Mouse (Mus musculus) gastrocnemius, postnatal 36 days (tissue): ENCODE data around the gene Metap1. TPM values are rescaled to one million over a fixed set of nuclear protein-coding genes. Genes with fewer than 3 reads are reported as not detected.

Experiments used
- DNase-seq, 2 experiments: peaks; one replicate each; pipeline ENCODE4 v3.0.0; 2022
- intact Hi-C: fragments of 180-260 bp; cut with DNase I; formaldehyde crosslinking; loops from one replicate; pipeline ENCODE4 v1.15.1; 2025
- total RNA-seq, 2 experiments: library from RNA; stranded (reverse); gene quantifications; 2 replicates each; pipeline ENCODE4 v1.2.3; 2021

Metap1 gene
- total RNA-seq, 2 experiments from 2014 or later, result 43.6 to 44.5 TPM

GRCm38 (mm10) chr3:138461832-138462231 lies 27.5 kb downstream of the Metap1 start:
- no peak for DNase-seq
- intact Hi-C loops, result loop anchor here (10.0 kb wide), 1 partner anchor 443 kb away; no protein-coding TSS in a partner anchor

- intact Hi-C loops, result loop anchor here (10.0 kb wide), 1 partner anchor 445 kb away; no protein-coding TSS in a partner anchor
- no peak for DNase-seq
These were observed 29.1 kb downstream of the Metap1 start for GRCm38 (mm10) chr3:138460260-138460659.

GRCm38 (mm10) chr3:138458441-138458840 lies 30.9 kb downstream of the Metap1 start:
- intact Hi-C loops, result no loop called here
- DNase-seq, result no peak

- intact Hi-C loops, result no loop called here
- no peak for DNase-seq
These were observed 34.4 kb downstream of the Metap1 start for GRCm38 (mm10) chr3:138454711-138455435.

GRCm38 (mm10) chr3:138454234-138454633 lies 35.1 kb downstream of the Metap1 start:
- DNase-seq, result no peak
- intact Hi-C loops, result no loop called here

DNA sequence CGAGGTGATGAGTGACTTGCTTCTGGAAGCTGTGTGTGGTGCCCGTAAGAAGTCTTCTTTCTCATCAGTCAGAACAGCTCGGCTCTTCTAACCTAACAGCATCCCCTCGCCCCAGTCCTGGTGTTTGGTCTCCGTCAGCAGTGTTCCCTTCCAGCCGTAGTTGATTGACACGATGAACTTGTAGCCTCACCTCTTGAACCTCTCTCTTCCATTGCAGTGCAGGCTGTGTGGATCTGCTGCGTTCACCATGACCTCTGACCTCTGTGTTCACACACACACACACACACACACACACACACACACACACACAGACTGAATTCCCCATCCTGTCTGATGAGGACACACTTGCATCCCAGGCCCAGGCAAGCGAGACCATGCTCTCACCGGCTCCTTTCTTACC lies 37.1 kb downstream of the Metap1 start:
- DNase-seq, result no peak
- intact Hi-C loops, result no loop called here

GRCm38 (mm10) chr3:138448077-138448860 lies 41.0 kb downstream of the Metap1 start:
- DNase-seq, result no peak
- intact Hi-C loops, result no loop called here

DNA sequence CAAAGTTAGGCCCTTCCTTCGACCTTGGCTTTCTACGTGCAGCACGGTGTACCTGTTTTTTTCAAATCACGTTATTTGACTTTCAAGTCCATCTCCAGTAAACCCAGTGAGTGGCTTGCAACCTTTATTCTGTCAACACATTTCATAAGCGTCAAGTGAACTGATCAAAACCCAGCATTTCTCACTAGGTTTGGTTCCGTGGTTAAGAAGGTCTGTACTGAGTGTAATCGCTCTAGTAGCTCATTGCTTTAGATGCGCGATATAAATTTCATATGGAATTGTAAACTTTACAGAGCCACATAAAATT lies 45.9 kb downstream of the Metap1 start:
- DNase-seq, result no peak
- intact Hi-C loops, result loop anchor here (5.0 kb wide), 2 partner anchors 44 to 576 kb away; partner anchors contain the start of genes Dnajb14 and Metap1

DNA sequence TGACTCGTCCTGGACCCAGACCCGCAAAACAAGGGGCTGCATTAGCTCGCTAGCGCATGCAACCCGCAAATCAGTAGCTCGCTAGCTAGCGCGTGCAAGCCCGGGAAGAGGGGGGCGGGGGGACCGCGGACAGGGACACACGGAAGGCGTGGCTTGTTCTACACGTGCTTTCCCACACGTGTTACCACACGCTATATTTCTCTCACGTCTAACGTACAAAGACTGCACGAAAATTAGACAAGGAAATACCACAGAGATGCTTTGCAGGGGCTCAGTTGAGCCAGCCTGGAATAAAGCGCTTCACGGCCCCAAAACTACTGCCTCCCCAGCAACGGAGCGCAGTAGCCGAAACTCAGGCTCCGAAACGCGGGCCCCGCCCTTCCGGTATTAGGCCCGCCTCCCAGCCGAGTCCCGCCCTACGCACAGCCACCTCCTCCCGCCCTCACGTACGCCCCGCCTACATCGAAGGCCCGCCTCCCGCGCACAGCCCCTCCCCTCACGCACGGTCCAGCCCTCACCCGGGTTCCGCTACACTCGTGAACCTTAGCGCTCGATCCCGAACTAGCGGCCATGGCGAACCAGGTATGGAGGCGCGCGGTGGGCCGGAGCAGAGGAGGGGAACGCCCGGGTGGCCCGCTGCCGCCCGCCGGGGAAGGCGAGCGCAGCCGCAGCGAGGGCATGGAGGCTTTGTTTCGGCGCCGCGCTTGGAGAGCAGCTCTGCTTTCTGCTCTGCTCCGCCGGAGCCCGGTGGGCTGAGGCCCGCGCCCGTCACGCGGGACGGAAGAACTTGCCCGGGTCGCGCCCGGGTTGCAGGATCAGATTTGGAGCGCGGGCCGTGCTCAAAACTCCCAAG lies 46.5 kb downstream of the Metap1 start, which contains the start of gene Adh5:
TSS of gene Adh5 (plus strand) at position 482 of the 853 bp plus-strand sequence.
- DNase-seq, result peak; percentile 87 to 88
- intact Hi-C loops, result loop anchor here (5.0 kb wide), 2 partner anchors 44 to 576 kb away; partner anchors contain the start of genes Dnajb14 and Metap1

DNA sequence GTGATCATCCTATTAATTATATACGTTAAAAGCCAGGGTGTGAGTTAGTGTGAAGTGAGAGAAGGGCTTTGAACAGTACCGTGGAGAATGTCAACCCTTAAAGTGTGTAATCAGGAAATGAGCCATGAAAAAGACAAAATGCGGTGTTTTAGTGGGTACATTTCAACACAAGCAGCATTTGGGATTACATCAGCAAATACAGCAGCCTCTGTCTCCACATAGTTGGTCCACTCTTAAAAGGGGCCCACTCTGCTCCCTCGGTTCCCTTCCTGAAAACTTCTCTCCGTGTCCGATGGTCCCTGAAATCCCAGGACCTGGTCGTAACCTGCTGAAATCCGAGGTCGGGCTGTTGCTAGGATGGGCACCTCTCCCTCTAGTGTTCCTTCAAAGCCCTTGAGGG lies 47.1 kb downstream of the Metap1 start:
- no peak for DNase-seq
- intact Hi-C loops, result loop anchor here (5.0 kb wide), 2 partner anchors 45 to 575 kb away; partner anchors contain the start of genes Dnajb14 and Metap1

DNA sequence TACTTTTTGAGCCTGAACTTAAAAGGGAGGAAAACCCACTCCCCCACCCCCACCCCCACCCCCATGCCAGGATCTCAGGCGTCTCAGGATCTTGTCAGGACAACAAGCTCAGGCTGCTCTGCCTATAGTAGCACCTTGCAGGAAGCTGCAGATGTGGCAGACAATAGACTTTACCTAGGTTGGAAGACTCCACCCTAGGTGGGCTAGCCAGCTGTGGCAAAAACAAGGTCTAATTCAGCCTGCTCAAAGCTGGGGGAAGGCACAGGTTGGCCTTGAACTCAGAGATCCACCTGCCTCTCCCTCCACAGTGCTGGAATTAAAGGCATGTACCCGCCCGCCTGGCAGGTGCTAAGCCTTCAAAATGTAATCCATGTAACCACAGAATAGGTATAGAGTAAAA lies 50.6 kb downstream of the Metap1 start:
- DNase-seq, result no peak
- intact Hi-C loops, result no loop called here

DNA sequence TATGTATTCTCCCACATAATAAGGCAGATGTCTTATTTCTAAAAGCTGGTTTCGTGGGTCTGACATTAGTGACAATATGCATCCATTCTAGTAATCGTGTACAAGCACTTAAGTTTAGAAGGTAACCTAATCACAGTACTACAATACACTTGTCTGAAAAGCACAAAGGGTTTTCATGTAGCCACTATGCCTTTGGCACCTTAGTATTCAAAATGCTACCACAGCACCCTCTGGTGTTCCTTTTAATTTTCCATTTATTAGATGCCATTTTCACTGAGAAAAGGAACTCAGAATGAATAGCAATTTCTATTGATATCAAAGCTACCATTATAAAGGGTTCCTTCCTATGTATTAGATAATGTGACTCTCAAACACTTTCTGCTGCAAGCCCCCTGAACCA lies 57.5 kb downstream of the Metap1 start:
- DNase-seq, result no peak
- intact Hi-C loops, result loop anchor here (5.0 kb wide), 1 partner anchor 235 kb away; no protein-coding TSS in a partner anchor

GRCm38 (mm10) chr3:138430360-138430976 lies 58.8 kb downstream of the Metap1 start:
- DNase-seq, result no peak
- intact Hi-C loops, result loop anchor here (5.0 kb wide), 1 partner anchor 233 kb away; no protein-coding TSS in a partner anchor

DNA sequence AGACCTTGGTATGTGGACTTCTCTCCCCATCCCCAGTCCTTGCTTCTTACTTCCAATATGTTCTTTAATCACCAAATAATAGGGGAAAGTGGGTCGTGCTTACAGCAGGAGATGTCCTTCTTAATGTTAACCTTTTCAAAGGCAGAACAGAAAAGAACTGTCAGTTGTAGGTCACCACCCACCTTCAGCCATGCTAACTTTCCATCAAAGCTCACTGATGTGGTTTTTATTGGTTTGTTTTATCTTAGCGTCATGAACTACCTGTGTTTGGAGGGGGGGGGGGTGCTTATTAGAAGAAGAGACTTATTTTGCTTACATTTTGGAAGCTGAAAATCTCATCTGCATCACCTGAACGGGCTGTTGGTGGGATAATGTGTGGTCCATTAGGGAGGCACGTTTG lies 65.1 kb downstream of the Metap1 start:
- intact Hi-C loops, result loop anchor here (5.0 kb wide), 1 partner anchor 202 kb away; no protein-coding TSS in a partner anchor
- DNase-seq, result no peak

DNA sequence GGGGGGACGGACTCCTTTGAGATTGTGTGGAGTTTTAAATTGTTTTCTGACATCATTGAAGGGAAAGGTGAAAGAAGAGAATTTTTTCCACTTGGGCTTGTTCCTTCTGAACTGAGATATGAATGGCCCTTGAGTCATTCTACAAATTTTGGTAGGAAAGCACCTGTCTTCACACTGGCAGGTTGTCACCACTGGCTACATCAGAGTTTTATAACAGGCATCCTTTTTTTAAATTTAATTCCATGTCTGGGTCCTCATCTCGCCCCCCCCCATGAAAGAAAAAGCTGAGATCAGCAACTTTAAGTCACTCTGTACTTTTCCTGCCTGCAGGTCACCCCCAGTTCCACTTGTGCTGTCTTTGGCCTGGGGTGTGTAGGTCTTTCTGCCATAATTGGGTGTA lies 65.7 kb downstream of the Metap1 start:
- intact Hi-C loops, result loop anchor here (5.0 kb wide), 1 partner anchor 201 kb away; no protein-coding TSS in a partner anchor
- no peak for DNase-seq

DNA sequence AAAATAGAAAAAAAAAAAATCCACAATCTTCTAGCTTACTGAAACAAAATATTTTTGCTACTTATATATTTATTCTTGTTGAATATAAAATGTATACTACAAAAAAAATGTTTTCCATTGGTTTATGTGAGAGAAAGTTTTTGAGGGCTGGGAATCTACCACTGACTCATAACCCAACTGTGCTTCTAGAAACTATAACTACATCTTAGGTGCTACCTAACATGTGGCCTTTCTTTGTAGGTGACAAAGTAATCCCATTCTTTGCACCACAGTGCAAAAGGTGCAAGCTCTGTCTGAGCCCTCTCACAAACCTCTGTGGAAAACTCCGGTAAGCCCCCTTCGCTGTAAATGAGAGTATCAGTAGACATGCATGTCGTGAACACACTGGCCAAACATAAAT lies 68.9 kb downstream of the Metap1 start:
- intact Hi-C loops, result loop anchor here (5.0 kb wide), 1 partner anchor 198 kb away; no protein-coding TSS in a partner anchor

DNA sequence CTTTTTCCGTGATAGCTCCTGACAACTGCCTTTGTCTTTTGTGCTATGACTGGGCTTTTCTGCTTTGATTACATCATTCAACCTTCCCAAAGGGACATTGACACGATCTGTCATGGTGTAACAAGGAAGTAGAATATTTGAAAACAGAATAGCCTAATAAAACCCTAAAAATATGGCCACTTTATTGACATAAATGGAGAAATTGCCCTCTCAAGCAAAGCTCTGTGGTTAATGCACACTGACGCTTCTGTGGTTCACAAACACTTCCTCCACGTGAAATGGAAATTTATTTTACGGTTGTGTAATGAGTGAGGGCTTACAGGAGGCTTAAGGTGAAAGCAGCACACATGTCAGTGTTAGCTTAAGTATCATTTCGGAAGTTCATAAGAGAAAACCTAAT lies 69.9 kb downstream of the Metap1 start:
- intact Hi-C loops, result no loop called here
- no peak for DNase-seq

More for the DNA sequence above, 68.9 kb downstream of the Metap1 start:
- no peak for DNase-seq

- DNase-seq, result no peak
- intact Hi-C loops, result no loop called here
These were observed 74.1 kb downstream of the Metap1 start, which contains the start of gene Adh4 for GRCm38 (mm10) chr3:138415121-138415690. TSS of gene Adh4 (plus strand) at chr3:138415466.

DNA sequence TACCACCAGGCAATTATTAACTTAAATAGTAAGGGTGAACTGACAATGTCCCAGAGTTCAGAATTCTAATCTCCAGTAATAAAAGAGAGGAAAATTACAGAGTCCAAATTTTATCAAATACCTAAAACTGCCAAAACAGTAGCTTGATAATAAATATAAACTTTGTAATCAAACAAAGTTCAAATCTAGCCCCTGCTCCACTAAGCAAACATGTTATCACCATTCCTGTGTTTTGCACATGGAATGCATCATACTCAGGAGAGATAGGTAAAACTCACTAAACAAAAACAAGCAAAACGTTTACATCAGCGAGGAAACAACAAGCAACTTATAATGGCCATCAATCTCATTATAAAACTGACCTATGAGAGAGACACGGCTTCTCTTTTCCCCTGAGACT lies 79.1 kb downstream of the Metap1 start:
- intact Hi-C loops, result no loop called here

More for the DNA sequence above, 79.1 kb downstream of the Metap1 start:
- no peak for DNase-seq
